Mouse (Mus musculus) layer of hippocampus, postnatal 25 days (tissue): ENCODE measurements at regions not wholly inside any gene's neighbourhood (a gene's known extent, or its start where the extent isn't known, plus 50 kb on each side); places are given as distances from the start of the nearest gene placed in this dataset.

ENCODE experiments used
- DNase-seq, 2 experiments: peaks; one replicate each; pipeline ENCODE4 v3.0.0; 2022; ENCODE audit warnings: mixed read lengths in 2 of 2, low spot score in 1 of 2; ENCODE audit errors: extremely low spot score in 1 of 2

DNA sequence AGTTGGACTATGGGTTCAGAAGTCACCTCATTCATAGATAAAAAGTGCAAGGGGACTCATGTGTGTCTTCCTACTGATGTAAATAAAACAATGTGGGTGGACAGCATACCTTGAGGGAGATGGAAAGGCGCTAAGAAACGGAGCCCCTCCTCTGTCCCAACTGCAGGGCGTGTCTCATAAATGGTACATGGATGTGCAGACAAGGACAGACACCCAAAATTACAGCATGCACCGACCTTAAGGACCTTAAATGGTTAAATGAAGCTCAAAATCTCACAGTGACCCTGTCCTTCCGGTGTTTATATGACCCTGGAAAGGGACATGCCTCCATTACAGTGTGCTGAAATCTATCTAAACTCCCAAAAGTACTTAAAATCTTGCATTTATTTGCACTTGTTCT is 106.5 kb upstream of the Sgk1 start:
- no peak for DNase-seq

DNA sequence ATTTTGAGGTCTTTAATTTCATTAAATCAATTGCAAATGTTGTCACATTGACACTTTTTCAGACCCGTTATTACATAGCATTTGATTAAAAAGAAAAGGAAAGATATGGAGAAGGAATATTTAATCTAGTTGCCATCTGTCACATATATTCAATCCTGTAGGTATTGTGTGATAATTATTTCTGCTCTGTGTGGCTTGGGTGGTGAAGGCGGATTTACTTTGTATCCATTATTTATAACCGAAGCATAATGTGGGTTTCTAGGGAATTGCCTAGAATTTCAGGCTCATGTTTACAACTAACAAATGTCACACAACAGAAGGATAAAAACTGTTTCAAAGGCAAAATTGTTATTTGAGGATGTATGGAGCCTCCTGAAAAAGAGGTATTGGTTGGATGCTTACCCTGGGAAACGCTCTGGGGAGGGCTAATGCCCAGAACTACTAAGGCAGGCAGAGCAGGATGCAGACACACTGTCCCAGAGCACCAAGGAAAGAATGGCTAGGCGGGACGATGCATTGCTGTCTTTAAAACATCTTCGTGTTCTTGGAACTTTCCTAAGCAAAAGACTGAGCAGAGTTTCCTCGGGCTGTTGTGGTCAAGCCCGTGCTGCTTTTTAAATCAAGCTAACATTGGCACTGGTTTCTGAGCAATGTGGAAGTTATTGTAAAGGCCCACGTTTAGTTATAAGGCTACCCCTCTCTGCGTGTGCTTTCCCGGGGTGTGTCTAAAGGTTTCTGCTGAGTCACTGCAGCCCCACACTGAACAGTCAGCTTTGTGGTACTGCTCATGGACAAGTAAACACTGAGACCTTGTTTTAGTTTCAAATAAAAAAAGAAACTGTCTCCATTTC is 105.8 kb upstream of the Sgk1 start:
- DNase-seq, result no peak

DNA sequence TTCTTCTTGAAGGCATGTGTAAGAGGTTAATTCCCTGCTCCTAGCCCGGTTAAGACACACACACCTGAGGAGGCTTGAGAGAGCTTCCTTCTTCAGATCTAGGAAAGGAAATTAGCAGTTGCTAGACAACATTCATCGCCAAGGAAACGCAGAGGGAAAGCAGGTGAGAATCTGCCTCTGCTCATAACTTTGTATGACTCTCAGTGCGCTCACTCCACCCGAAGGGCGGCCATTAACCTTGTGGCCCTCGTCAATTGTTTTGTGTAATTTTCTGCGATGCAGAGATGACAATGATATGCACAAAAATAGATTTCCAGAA is 105.3 kb upstream of the Sgk1 start:
- DNase-seq, result no peak

DNA sequence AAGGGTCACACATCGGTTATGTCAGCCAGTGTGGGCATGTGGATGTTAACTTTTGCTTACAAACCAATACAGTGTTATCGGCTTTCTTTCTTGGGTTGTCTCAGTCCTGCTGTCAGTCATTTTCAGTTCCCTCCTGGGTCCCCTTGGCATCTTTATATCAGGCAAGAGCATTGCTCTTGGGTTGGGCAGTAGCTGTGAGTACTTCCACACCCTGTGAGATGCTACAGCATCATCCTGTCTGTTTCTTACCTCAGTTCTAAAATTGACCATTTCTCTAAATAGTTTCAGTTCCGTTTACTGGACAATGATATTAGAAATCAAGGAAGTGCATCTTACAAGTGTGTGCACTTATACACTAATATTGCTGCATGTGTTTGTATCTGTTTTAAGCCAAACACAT is 104.9 kb upstream of the Sgk1 start:
- no peak for DNase-seq

DNA sequence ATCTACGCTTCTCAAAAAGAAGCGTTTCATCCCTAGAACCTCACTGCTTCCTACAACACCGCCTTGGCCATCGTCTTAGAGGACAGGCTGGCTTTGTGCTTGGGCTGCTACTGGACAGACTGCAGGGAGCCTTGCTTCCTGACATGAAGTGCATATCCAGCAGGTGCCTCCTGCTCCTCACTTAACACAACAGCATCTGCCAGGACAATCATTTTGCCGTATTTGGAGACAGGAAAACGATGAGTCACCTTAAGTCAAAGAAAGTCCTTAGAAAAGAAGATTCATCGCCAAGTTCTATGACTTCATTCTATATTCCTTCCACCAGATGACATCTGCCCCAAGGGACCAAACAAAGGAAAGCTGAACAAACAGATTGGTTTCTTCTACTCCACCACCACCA is 98.5 kb upstream of the Sgk1 start:
- DNase-seq, result no peak

DNA sequence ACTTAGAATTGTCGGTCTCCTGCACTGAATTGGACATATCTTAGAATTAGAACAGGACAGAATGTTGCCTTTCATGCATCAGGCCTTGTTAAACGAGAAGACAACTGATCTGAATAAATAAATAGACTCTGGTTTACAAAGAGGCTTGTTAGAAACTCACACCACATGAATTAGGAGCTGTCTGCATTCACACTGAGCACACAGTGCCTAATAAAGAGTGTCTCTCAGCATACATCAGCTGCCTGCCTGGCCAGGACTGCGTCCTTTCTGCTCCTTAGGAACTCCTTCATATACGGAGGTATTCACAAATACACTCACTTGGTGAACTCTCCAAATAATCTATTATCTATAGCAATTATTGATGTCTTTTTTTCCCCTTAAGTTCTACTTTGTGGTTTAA is 96.9 kb upstream of the Sgk1 start:
- no peak for DNase-seq

DNA sequence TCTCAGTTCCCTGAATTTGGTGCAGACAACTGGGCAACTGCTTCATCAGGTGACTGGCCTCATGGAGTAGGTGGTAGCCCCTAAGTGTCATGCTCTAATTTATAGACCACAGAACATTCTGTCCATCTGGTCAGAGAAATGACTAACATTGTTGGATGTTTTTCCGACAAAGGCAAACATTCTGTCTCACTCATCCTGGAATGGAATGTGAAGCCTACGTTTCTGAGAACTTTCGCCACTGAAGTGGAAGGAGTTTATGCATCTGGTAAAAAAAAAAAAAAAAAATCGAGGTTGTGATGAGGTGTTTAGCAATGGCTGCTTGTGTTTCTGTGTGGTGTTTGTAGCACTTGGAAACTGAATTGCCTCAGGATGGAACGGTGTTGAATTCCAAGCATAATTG is 96.2 kb upstream of the Sgk1 start:
- no peak for DNase-seq

DNA sequence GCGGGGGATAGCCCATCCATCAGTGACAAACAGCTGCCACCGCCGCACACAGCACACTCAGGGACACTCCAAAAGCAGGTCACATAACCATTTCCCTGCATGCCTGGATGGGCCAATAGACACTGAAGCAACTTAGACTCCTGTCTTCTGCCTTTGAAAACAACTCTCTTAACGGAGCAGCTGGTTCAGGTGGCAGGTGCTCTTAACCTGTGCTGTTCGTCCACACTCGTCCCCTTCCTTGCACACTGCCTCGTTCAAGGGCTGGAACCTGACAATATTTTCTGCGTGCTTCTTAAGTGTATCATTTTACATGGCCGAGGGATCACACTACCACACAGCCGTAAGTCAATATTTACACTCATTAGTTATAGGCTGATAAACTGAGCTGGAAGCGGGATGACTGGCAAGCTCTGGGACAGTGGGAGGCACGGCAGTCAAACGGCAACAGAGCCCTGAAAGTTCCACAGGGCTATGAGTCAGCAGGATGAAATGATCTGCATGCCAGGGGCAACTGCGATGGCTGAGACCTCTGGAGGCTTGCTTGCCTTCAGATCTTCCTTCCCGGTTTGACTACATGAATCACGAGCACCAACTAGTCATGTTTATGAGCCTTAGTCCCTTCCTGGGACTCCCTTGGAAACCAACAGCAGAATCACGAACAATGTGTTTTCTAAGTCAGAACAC is 92.0 kb upstream of the Sgk1 start:
- DNase-seq, result no peak

DNA sequence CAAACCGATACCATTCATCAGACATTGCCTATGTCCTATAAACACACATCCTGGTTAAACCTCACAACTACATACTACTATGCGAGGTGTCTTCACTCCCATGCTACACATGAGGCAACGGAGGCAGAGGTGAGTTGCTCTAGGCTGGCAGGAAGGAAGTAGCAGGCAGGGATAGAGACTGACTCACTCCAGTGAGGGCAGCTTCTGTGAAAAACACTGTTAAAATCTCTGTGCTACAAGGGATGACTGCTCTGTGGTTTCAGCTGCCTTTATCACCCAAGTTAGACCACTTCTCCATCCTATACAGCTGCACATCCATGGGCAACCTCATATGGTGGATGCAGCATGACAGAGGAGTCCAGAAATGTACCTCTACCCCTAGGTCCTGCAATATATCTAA is 91.0 kb upstream of the Sgk1 start:
- DNase-seq, result no peak

DNA sequence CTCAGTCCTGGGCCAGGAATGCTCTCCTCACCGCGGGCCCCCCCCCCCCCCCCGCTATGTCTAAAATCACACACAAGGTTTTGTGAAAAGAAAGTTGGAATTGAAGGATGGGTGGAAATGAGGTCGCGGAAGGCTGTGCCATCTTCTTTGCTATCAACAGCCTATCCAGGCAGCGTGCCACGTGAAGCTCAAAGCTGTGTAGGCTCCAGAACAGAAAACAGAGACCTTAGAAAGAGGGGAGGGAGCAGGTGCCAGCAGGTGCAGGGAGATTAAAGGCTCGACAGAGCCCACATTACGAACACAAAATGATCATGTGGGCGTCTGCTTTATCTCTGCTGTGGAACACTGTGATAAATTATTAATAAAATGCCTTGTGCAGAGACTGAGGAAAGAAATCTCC is 89.6 kb upstream of the Sgk1 start:
- DNase-seq, result no peak

DNA sequence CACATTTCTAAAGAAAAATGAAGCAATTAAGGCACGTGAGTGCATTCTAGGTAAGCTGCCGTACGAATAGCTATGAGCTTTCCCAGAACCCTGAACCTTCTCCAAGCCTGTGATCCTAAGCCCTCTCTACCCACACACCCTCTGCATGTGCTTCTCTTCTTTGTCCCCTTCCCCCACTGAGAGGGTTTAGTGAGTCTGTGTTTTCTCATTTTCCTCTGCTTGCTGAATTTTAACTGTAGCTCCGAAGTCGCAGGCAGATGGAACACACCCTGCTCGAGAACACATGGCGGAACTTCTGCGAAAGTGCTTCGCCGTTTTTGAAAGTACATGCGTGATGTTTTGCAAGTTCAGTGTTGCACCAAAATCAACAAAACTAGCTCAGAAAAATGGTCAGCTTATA is 88.3 kb upstream of the Sgk1 start:
- no peak for DNase-seq

DNA sequence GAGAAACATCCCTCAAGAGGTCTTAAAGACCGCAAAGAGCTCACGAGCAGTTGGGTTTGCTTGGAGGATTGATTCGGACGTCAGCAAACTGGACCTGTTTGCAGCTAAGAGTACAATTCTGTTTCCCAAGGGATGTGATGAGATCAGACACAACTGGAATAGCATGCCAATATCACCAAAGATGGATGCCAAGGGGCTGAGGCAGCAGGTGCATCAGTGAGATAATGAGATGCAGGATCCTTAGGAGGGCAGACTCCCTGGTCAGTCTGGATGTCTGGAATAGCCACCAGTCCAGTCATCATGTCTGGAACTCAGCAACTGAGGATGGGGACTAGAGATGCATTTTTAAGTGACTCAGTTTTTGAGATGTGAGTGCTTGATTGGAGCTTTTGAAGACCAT is 85.6 kb upstream of the Sgk1 start:
- no peak for DNase-seq

DNA sequence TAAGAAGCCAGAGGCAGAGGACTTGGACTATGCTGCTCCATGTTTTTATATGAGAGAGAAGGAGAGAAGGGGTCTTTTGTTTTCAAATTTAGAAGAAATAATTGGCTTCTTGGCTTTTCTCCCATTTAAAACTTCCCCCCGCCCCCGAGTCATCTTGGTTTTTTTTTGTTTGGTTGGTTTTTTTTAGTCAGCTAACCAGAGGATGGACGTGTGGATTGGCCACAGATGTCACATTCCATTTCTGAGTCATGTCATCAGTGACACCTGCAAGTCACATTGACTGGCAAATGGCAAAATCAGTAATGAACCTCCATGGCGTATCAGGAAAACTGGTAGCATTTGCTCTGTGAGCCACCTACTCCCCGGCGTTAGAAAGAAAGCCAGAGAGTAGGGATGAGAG is 83.9 kb upstream of the Sgk1 start:
- DNase-seq, result no peak

DNA sequence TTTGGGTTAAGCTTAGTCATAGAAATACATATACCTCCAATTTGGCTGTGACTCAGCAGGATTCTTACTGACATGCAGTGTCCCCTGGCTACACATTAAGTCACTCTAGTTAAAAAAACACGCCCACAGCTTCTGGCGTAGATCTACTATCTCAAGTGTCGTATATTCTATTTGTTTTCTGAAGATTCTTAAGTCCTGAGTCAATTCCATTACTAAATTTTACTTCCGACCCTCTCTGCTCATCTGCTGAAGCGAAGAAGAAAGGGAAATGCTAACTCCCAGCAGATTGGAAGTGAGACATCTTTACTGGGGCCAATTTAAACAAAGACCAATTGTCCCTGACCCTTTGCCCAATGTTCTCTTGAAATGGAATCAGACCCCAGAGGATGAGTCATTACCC is 80.4 kb upstream of the Sgk1 start:
- no peak for DNase-seq

DNA sequence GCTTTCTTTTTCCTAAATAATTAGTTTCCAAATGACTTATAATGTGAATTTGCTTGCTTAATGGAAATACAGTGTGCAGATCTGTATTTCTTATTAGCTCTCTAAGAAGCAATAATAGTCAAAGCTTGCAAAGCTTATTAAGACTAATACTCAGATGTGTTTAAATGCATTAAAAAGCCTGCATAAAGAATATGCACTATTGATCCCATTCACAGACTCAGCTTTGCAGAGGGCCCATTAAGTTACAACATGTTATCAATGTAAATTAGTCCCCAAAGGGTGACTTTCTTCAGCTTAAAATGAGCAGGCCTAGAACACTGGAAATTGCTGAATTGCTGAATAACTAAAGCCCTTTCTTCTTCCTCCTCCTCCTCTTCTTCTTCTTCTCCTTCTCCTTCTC is 78.8 kb upstream of the Sgk1 start:
- DNase-seq, result no peak

DNA sequence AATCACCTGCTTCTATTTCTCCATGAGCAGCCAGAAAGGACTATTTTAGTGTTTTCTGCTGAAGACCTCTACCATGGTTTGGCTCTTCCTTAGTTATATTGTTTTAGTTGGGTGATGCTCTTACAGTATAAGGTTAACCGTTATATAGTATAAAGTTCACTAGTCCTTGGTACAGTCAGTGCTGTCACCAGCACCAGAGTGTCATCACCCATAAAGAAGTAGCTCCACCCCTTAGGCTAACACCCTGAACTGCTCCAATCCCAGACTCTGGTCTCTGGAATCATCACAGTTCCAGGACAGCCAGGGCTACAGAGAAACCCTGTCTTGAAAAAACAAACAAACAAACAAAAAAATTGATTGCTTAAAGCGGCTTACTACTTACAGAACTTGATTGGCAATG is 77.2 kb upstream of the Sgk1 start:
- no peak for DNase-seq

DNA sequence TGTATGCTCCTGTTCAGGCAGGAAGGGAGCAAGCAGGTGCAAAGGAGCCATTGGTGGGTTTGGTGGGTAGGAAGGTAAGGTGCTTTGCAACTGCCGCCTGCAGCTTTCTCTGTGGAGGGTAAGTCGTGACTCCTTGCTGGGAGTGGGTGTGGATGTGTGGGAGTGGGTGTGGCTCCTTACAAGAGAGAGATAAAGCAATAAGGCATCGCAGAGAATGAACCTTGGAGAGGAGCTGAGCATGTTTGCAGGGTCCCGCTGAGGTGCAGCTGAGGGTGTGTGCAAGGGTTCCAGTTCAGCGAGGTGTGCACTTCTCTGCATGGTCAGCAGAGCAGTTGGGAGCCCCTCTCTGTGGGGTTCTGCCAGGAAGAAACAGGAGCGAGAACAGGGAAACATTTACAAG is 76.4 kb upstream of the Sgk1 start:
- DNase-seq, result no peak

DNA sequence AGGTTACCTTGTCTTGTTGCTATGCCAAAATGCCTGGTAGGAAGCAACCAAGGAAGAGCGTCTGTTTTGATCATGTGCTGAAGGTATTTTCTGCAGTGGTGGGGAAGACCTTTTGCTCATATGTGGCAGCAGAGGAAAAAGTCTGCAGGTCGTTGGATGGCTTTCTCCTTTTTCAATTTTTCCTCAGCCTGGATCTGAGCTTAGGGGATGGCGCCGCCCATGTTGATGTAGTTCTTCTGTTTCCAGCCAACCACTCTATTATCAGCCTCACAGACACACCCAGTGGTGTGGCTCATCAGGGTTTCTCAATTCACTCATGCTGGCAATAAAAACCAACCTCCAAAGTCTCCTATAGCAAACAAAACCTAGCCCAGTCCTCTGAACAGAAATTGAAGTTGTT is 75.3 kb upstream of the Sgk1 start:
- no peak for DNase-seq

DNA sequence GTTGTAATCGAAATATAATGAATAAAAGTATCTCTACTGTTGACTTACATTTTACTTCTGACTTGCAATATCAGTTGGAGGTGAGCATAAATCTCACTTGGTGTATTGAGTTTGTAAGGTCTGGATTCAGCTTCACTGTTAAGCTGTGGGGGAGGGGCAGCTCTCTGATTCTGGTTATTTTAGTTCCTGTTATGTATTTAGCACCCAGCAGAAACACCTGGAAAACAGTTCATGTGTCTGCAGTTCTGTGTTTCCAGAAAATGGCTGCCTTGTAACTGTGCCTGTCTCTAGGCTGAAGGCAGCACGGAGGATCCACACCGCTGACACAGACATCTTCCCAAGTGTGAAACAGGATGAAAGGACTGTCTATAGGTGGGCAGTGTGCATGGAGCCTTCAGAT is 62.3 kb upstream of the Sgk1 start:
- DNase-seq, result no peak

DNA sequence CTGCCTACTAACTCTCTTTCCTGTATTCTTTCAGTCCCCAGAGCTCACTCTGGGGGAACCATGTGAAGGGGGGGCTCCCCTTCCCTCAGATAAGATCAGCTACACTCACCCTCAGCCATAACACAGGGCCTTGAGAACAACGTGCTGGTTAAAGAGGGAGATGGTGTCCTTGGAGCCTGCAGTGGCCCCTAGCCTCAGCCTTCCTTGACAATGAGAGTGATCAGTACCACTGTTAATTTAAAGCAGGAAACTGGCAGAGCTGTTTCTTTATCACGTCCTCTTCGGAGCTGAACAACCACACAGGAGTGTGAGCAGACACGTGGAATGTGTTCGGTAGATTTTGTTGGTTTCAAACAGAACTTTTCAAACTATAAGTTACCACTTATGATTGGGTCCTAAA is 60.6 kb upstream of the Sgk1 start:
- DNase-seq, result no peak

DNA sequence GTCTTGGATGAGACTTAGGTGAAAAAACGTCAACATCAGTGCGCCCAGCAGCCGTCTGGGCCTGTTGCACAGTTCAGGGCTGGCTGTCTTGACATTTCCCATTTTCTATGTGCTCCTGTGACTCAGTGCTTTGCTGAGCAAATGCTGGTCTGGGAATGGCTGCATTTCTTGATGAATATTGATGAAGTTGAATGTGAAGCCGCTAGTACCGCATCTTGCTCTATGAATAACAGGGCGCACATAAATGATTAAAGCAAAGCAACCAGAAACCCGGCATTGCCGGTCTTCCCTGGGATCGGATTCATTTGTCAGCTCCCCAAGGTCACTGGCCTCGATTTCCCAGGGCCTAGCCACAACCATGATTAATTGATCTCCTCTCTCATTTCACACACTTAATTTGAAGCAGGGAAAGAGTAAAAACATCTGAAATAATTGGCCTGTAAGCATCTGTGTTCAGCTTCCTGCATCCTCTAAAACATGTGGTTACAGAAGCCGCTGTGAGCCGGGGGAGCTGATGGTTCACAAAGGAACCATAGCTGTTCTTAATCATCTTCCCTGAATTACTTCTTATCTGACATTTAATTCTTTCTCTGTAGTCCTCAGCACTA is 57.5 kb upstream of the Sgk1 start:
- DNase-seq, result no peak
